Mouse (Mus musculus): ENCODE measurements around the gene Ugt1a9. TPM values are rescaled to one million over a fixed set of nuclear protein-coding genes. Genes with fewer than 3 reads are reported as not detected.

The Ugt1a9 gene
- polyA plus RNA-seq, 1 experiment from 2014 or later = 0.65 TPM

GRCm38 (mm10) chr1:88070902-88071301 is 302 bp downstream of the Ugt1a9 start:
- Histone ChIP-seq H3K4me1 (replicated peaks; ENCODE audit: control insufficient read depth, insufficient read depth) (no peaks in the 10 kb centered on the region), H3K9ac (ENCODE audit: low read length) (no peak overlapping the region), H3K9me3 (ENCODE audit: control insufficient read depth, low read length) (no peaks in the 10 kb centered on the region), H3K36me3 (ENCODE audit: control insufficient read depth, insufficient read depth, low read length) (no peaks in the 10 kb centered on the region), H3K27me3 (ENCODE audit: control insufficient read depth, insufficient read depth, low read length) (no peaks in the 10 kb centered on the region), H3K27ac (replicated peaks) (no peak overlapping the region), H3K4me2 (replicated peaks; ENCODE audit: low read depth) (no peak overlapping the region), H3K4me3 (ENCODE audit: low read depth, low read length) (no peak overlapping the region)
- TF ChIP-seq CTCF (IDR thresholded peaks at IDR 0.05; ENCODE audit: low read depth) (no peak), EP300 (optimal IDR thresholded peaks at IDR 0.05) (no peak)
- DNase-seq (ENCODE audit: low spot score) = no peak
- 68% methylated on average over 4 of the region's 4 CpGs for WGBS
- no peak for ATAC-seq (ENCODE audit: low FRiP score, low TSS enrichment)

- 74% methylated on average over 2 of the region's 2 CpGs for WGBS
- TF ChIP-seq CTCF (IDR thresholded peaks at IDR 0.05; ENCODE audit: low read depth) = no peak
- TF ChIP-seq EP300 (optimal IDR thresholded peaks at IDR 0.05) = no peak
- H3K4me3 ChIP-seq (ENCODE audit: low read depth, low read length) = no peak overlapping the region
- no peak for DNase-seq (ENCODE audit: low spot score)
- ATAC-seq (ENCODE audit: low FRiP score, low TSS enrichment) = no peak
- H3K36me3 ChIP-seq (ENCODE audit: control insufficient read depth, insufficient read depth, low read length) = no peaks in the 10 kb centered on the region
- H3K27ac ChIP-seq (replicated peaks) = no peak overlapping the region
- H3K4me2 ChIP-seq (replicated peaks; ENCODE audit: low read depth) = no peak overlapping the region
- no peaks in the 10 kb centered on the region for H3K9me3 ChIP-seq (ENCODE audit: control insufficient read depth, low read length)
- no peaks in the 10 kb centered on the region for H3K27me3 ChIP-seq (ENCODE audit: control insufficient read depth, insufficient read depth, low read length)
- H3K9ac ChIP-seq (ENCODE audit: low read length) = no peak overlapping the region
- no peaks in the 10 kb centered on the region for H3K4me1 ChIP-seq (replicated peaks; ENCODE audit: control insufficient read depth, insufficient read depth)
These were observed 3.9 kb downstream of the Ugt1a9 start for GRCm38 (mm10) chr1:88074471-88074870.

- Histone ChIP-seq H3K4me1 (replicated peaks; ENCODE audit: control insufficient read depth, insufficient read depth) (no peaks in the 10 kb centered on the region), H3K36me3 (ENCODE audit: control insufficient read depth, insufficient read depth, low read length) (no peaks in the 10 kb centered on the region), H3K4me2 (replicated peaks; ENCODE audit: low read depth) (no peak overlapping the region), H3K27ac (replicated peaks) (no peak overlapping the region), H3K9me3 (ENCODE audit: control insufficient read depth, low read length) (no peaks in the 10 kb centered on the region), H3K4me3 (ENCODE audit: low read depth, low read length) (no peak overlapping the region), H3K9ac (ENCODE audit: low read length) (no peak overlapping the region), H3K27me3 (ENCODE audit: control insufficient read depth, insufficient read depth, low read length) (no peaks in the 10 kb centered on the region)
- TF ChIP-seq CTCF (IDR thresholded peaks at IDR 0.05; ENCODE audit: low read depth) (no peak), EP300 (optimal IDR thresholded peaks at IDR 0.05) (no peak)
- DNase-seq (ENCODE audit: low spot score) (no peak), ATAC-seq (ENCODE audit: low FRiP score, low TSS enrichment) (no peak)
- 95% methylated on average over 1 of the region's 1 CpGs for WGBS
These were observed 6.5 kb downstream of the Ugt1a9 start for GRCm38 (mm10) chr1:88077128-88077527.

- TF ChIP-seq CTCF (IDR thresholded peaks at IDR 0.05; ENCODE audit: low read depth) = no peak
- no peak for TF ChIP-seq EP300 (optimal IDR thresholded peaks at IDR 0.05)
- no peak overlapping the region for H3K27ac ChIP-seq (replicated peaks)
- H3K4me3 ChIP-seq (ENCODE audit: low read depth, low read length) = no peak overlapping the region
- H3K4me1 ChIP-seq (replicated peaks; ENCODE audit: control insufficient read depth, insufficient read depth) = no peaks in the 10 kb centered on the region
- DNase-seq (ENCODE audit: low spot score) (no peak), ATAC-seq (ENCODE audit: low FRiP score, low TSS enrichment) (no peak)
- H3K9ac ChIP-seq (ENCODE audit: low read length) = no peak overlapping the region
- H3K9me3 ChIP-seq (ENCODE audit: control insufficient read depth, low read length) = no peaks in the 10 kb centered on the region
- no peaks in the 10 kb centered on the region for H3K27me3 ChIP-seq (ENCODE audit: control insufficient read depth, insufficient read depth, low read length)
- no peak overlapping the region for H3K4me2 ChIP-seq (replicated peaks; ENCODE audit: low read depth)
- no peaks in the 10 kb centered on the region for H3K36me3 ChIP-seq (ENCODE audit: control insufficient read depth, insufficient read depth, low read length)
- 90% methylated on average over 1 of the region's 1 CpGs for WGBS
These were observed 11.1 kb downstream of the Ugt1a9 start for GRCm38 (mm10) chr1:88081670-88082069.

- no peaks in the 10 kb centered on the region for H3K36me3 ChIP-seq (ENCODE audit: control insufficient read depth, insufficient read depth, low read length)
- 58% methylated on average over 1 of the region's 1 CpGs for WGBS
- DNase-seq (ENCODE audit: low spot score) (no peak), ATAC-seq (ENCODE audit: low FRiP score, low TSS enrichment) (no peak)
- no peaks in the 10 kb centered on the region for H3K4me1 ChIP-seq (replicated peaks; ENCODE audit: control insufficient read depth, insufficient read depth)
- no peak overlapping the region for H3K4me3 ChIP-seq (ENCODE audit: low read depth, low read length)
- no peaks in the 10 kb centered on the region for H3K27me3 ChIP-seq (ENCODE audit: control insufficient read depth, insufficient read depth, low read length)
- no peaks in the 10 kb centered on the region for H3K9me3 ChIP-seq (ENCODE audit: control insufficient read depth, low read length)
- TF ChIP-seq CTCF (IDR thresholded peaks at IDR 0.05; ENCODE audit: low read depth) (no peak), EP300 (optimal IDR thresholded peaks at IDR 0.05) (no peak)
- H3K27ac ChIP-seq (replicated peaks) = no peak overlapping the region
- no peak overlapping the region for H3K9ac ChIP-seq (ENCODE audit: low read length)
- H3K4me2 ChIP-seq (replicated peaks; ENCODE audit: low read depth) = no peak overlapping the region
These were observed 15.5 kb downstream of the Ugt1a9 start for GRCm38 (mm10) chr1:88086125-88086524.

- H3K36me3 ChIP-seq (ENCODE audit: control insufficient read depth, insufficient read depth, low read length) = no peaks in the 10 kb centered on the region
- H3K4me2 ChIP-seq (replicated peaks; ENCODE audit: low read depth) = no peak within 1 kb of the TSS
- ATAC-seq (ENCODE audit: low FRiP score, low TSS enrichment) (no peak), DNase-seq (ENCODE audit: low spot score) (no peak)
- WGBS = 66% methylated on average over 3 of the region's 3 CpGs
- no peak within 1 kb of the TSS for H3K9ac ChIP-seq (ENCODE audit: low read length)
- no peak within 1 kb of the TSS for H3K4me3 ChIP-seq (ENCODE audit: low read depth, low read length)
- H3K4me1 ChIP-seq (replicated peaks; ENCODE audit: control insufficient read depth, insufficient read depth) = no peaks in the 10 kb centered on the region
- no peaks in the 10 kb centered on the region for H3K27me3 ChIP-seq (ENCODE audit: control insufficient read depth, insufficient read depth, low read length)
- TF ChIP-seq EP300 (optimal IDR thresholded peaks at IDR 0.05) (no peak), CTCF (IDR thresholded peaks at IDR 0.05; ENCODE audit: low read depth) (no peak)
- H3K9me3 ChIP-seq (ENCODE audit: control insufficient read depth, low read length) = no peaks in the 10 kb centered on the region
- no peak within 1 kb of the TSS for H3K27ac ChIP-seq (replicated peaks)
These were observed 16.9 kb downstream of the Ugt1a9 start, which contains the start of gene Ugt1a8 for GRCm38 (mm10) chr1:88087513-88087912. TSS of gene Ugt1a8 (plus strand) at chr1:88087813.

All from stomach, postnatal 0 days (tissue).